Comparison of ENCODE assay signal across 13 mouse cellular contexts in the genomic region with DNA sequence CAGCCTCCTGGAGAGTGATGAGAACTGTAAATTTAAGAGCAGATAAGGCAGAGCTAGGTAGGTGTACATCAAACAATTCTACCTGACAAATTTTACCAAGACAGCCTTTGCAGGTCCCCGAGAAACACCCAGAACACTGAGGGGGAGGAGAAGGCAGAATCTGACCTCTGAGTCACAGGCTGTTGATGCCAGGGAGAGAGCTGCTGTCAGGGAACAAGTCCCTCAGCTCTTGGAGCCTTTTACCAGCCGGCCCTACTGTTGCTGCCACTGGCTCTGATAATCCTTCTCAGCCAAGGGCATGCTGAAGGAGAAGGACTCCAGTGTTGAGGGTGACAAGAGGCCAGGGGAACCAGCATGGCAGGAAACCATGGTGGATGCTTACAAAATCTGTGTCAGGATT.
A peak's percentile ranks its signal among the peaks of the same experiment; 100 is the strongest.
DNase-seq lines count a peak whose midpoint lies in the region.
"Had no signal": no experiment of that assay in that cellular context is flagged by ENCODE, and none has a peak within 500 bp of the region (broad histone marks: within the 10 kb centered on the region; RNA-seq: fewer than 3 reads in every experiment).

No protein-coding gene starts in this region.

- intact Hi-C loops in heart, postnatal 25 days (cut with DNase I): no loop called here

- DNase-seq in heart, adult 11 months: peak; percentile 60
- DNase-seq in heart, postnatal 25 days (ENCODE audit: low spot score): no peak
- DNase-seq in adrenal gland, postnatal 10 days: peak; percentile 15
- peak; percentile 42 to 58 for DNase-seq in adrenal gland, postnatal 36 days
- DNase-seq in urinary bladder, postnatal 4 days (ENCODE audit: low spot score in 2 of 2): no peak
- no peak for DNase-seq in right cerebral cortex, adult 18-20 months
- DNase-seq: cerebellum, adult 18-20 months; cerebellum, adult 9-10 months; cerebellum, postnatal 14 days; gastrocnemius, postnatal 25 days; heart, adult 2 months; heart, postnatal 14 days; kidney, adult 2 months had no signal

Comparison
In these comparisons a context has a peak if more than half of its experiments do, and no peak if none do; other contexts are left out.
1. DNase-seq: peak in heart, adult 11 months (single experiment), adrenal gland, postnatal 10 days (single experiment) and adrenal gland, postnatal 36 days (2 of 2); none in heart, postnatal 25 days (single experiment), urinary bladder, postnatal 4 days (0 of 2) and right cerebral cortex, adult 18-20 months (single experiment).